Mouse (Mus musculus) splenic B cell, adult 2 months (primary cell): ENCODE data around the gene Prkn.

ENCODE experiments used
- DNase-seq: peaks from one replicate; pipeline ENCODE4 v3.0.0-alpha.2; 2011; ENCODE audit warnings: low read depth, low spot score
- H3K27me3 ChIP-seq: 2 replicates; pipeline ENCODE4 v1.6.1; 2012; ENCODE audit warnings: mild to moderate bottlenecking, low read length, moderate library complexity, mixed read lengths; ENCODE audit not compliant: control insufficient read depth, poor library complexity, insufficient read depth, severe bottlenecking
- H3K36me3 ChIP-seq: 2 replicates; pipeline ENCODE4 v1.6.1; 2012; ENCODE audit warnings: mild to moderate bottlenecking, low read length, moderate library complexity, mixed read lengths; ENCODE audit not compliant: control insufficient read depth, poor library complexity, insufficient read depth, severe bottlenecking

The Prkn gene

GRCm38 (mm10) chr17:12099415-12099814 lies 1259.2 kb downstream of the Prkn start:
- Histone ChIP-seq H3K36me3 (no peaks in the 10 kb centered on the region), H3K27me3 (no peaks in the 10 kb centered on the region)
- peak; percentile 50 for DNase-seq

GRCm38 (mm10) chr17:12102326-12102725 lies 1262.1 kb downstream of the Prkn start:
- Histone ChIP-seq H3K27me3 (no peaks in the 10 kb centered on the region), H3K36me3 (no peaks in the 10 kb centered on the region)
- no peak for DNase-seq

DNA sequence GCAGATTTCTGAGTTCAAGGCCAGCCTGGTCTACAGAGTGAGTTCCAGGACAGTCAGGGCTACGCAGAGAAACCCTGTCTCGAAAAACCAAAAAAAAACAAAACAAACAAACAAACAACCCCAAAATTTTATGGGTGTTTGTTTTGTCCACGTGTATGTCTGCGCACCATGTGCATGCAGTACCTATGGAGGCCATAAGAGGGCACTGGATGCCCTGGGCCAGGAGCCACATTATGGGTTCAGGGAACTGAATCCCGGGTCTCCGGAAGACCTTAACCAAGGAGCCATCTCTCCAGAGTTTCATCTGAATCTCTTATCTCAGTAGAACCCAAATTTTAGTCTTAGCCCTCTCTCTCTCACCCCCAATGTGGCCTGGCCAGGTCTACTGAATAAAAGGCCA lies 1263.6 kb downstream of the Prkn start:
- DNase-seq, result peak; percentile 29
- no peaks in the 10 kb centered on the region for H3K27me3 ChIP-seq
- H3K36me3 ChIP-seq, result no peaks in the 10 kb centered on the region

- no peaks in the 10 kb centered on the region for H3K36me3 ChIP-seq
- no peak for DNase-seq
- no peaks in the 10 kb centered on the region for H3K27me3 ChIP-seq
These were observed 1264.1 kb downstream of the Prkn start for GRCm38 (mm10) chr17:12104245-12104644.

GRCm38 (mm10) chr17:12104690-12105089 lies 1264.5 kb downstream of the Prkn start:
- no peaks in the 10 kb centered on the region for H3K27me3 ChIP-seq
- DNase-seq, result no peak
- H3K36me3 ChIP-seq, result no peaks in the 10 kb centered on the region

DNA sequence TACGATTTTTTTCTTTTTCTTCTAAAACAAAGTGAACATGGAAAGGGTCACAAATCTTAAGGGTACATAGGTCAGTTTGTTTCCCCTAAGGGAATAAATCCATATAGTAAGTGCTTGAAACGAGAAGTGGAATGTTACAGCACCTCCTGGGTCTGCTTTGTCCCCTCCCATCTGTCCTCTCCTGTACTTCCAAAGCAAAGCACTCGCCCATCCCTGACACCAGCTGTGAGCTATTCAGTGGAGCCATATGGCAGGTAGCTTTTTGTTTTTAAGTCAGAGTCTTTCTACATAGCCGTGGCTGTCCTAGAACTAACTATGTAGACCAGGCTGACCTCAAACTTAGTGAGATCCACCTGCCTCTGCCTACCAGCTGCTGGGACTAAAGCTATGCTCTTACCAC lies 1266.1 kb downstream of the Prkn start:
- Histone ChIP-seq H3K27me3 (no peaks in the 10 kb centered on the region), H3K36me3 (no peaks in the 10 kb centered on the region)
- no peak for DNase-seq
